Mouse (Mus musculus) myocyte (in vitro differentiated cells): ENCODE measurements around the gene Gm14296. TPM values are rescaled to one million over a fixed set of nuclear protein-coding genes. Genes with fewer than 3 reads are reported as not detected.
"Not testable (repeated sequence)": the region's sequence is repeated elsewhere in the genome, so short reads cannot be mapped to it uniquely, and the experiment has no call there.

Experiments used
- H3K27me3 ChIP-seq: one replicate; pipeline ENCODE4 v1.6.1; 2011; ENCODE audit not compliant: control insufficient read depth, insufficient read depth, insufficient read length
- H3K36me3 ChIP-seq: one replicate; pipeline ENCODE4 v1.6.1; 2011; ENCODE audit not compliant: control insufficient read depth, insufficient read depth
- H3K4me2 ChIP-seq: one replicate; pipeline ENCODE4 v1.6.1; 2011; ENCODE audit warnings: low read depth, control low read depth
- H3K4me3 ChIP-seq: one replicate; pipeline ENCODE4 v1.5.1; 2011; ENCODE audit warnings: mild to moderate bottlenecking, control low read depth, moderate library complexity
- H3K79me2 ChIP-seq: one replicate; pipeline ENCODE4 v1.6.1; 2011; ENCODE audit not compliant: control insufficient read depth, insufficient read depth
- H3ac ChIP-seq: one replicate; pipeline ENCODE4 v1.6.1; 2011; ENCODE audit not compliant: control insufficient read depth, insufficient read length
- polyA plus RNA-seq: library from polyadenylated mRNA; unstranded; fragments of >200 nt; fragmentation: generic; extraction: Trizol; gene quantifications from one replicate; pipeline ENCODE4 v1.2.1, GENCODE M21; 2012; ENCODE audit warnings: missing spikeins

Gene Gm14296
- polyA plus RNA-seq = 3.4 TPM

GRCm38 (mm10) chr2:176927709-176928108 lies at the start of gene Gm14296:
Gene Gm14296 (minus strand): TSS chr2:176927809.
- H3K36me3 ChIP-seq, H3K4me3 ChIP-seq, H3K27me3 ChIP-seq, H3K79me2 ChIP-seq, H3K4me2 ChIP-seq, H3ac ChIP-seq: not testable (repeated sequence)

- H3K36me3 ChIP-seq, H3K27me3 ChIP-seq, H3K4me3 ChIP-seq, H3K79me2 ChIP-seq, H3ac ChIP-seq, H3K4me2 ChIP-seq: not testable (repeated sequence)
These were observed 22.1 kb downstream of the Gm14296 start for GRCm38 (mm10) chr2:176905464-176905863.

Other genes starting within 250 kb of the Gm14296 start
- gene Gm14305, start 219.5 kb downstream of the Gm14296 start, polyA plus RNA-seq = 7.2 TPM
- gene Gm14295, start 129.2 kb downstream of the Gm14296 start, polyA plus RNA-seq = 7.2 TPM
- not detected for gene Gm14408, start 96.7 kb downstream of the Gm14296 start, polyA plus RNA-seq
- 9.0 TPM for gene Gm14419, start 73.1 kb upstream of the Gm14296 start, polyA plus RNA-seq
- gene Gm14401, start 146.5 kb upstream of the Gm14296 start, polyA plus RNA-seq = 0.05 TPM